Mouse (Mus musculus) kidney, postnatal 36 days (tissue): ENCODE measurements around the gene Iqck.

Experiments
- DNase-seq, 2 experiments: peaks; one replicate each; pipeline ENCODE4 v3.0.0; 2021 to 2022; ENCODE audit warnings: mixed read lengths in 2 of 2

Gene Iqck

GRCm38 (mm10) chr7:118855171-118855876 is at the start of gene Iqck:
TSS of gene Iqck (plus strand) at chr7:118855752.
- DNase-seq, result peak; percentile 92 to 96

- no peak for DNase-seq
Measured at GRCm38 (mm10) chr7:118806631-118807411, 48.7 kb upstream of the Iqck start.

GRCm38 (mm10) chr7:118807899-118808298 is 47.7 kb upstream of the Iqck start:
- peak; percentile 40 to 45 for DNase-seq

GRCm38 (mm10) chr7:118811407-118812106 is 44.0 kb upstream of the Iqck start:
- DNase-seq, result peak; percentile 20 to 27

- DNase-seq, result no peak
Measured at GRCm38 (mm10) chr7:118813592-118813991, 42.0 kb upstream of the Iqck start.

GRCm38 (mm10) chr7:118816275-118816674 is 39.3 kb upstream of the Iqck start:
- peak; percentile 48 to 66 for DNase-seq

- no peak for DNase-seq
Measured at GRCm38 (mm10) chr7:118817741-118818140, 37.8 kb upstream of the Iqck start.

- no peak for DNase-seq
Measured at GRCm38 (mm10) chr7:118819666-118820065, 35.9 kb upstream of the Iqck start.

GRCm38 (mm10) chr7:118821356-118821755 is 34.2 kb upstream of the Iqck start:
- DNase-seq, result peak; percentile 20 to 33

- no peak for DNase-seq
Measured at GRCm38 (mm10) chr7:118821887-118822556, 33.5 kb upstream of the Iqck start.

- DNase-seq, result no peak
Measured at GRCm38 (mm10) chr7:118824451-118824850, 31.1 kb upstream of the Iqck start.

GRCm38 (mm10) chr7:118827975-118828416 is 27.6 kb upstream of the Iqck start:
- no peak for DNase-seq

- DNase-seq, result peak; percentile 9 to 19
Measured at GRCm38 (mm10) chr7:118837901-118838300, 17.7 kb upstream of the Iqck start.

- no peak for DNase-seq
Measured at GRCm38 (mm10) chr7:118841030-118841745, 14.4 kb upstream of the Iqck start.

- DNase-seq, result no peak
Measured at GRCm38 (mm10) chr7:118841796-118842195, 13.8 kb upstream of the Iqck start.

- DNase-seq, result no peak
Measured at GRCm38 (mm10) chr7:118842938-118843337, 12.6 kb upstream of the Iqck start.

- DNase-seq, result no peak
Measured at GRCm38 (mm10) chr7:118845141-118845540, 10.4 kb upstream of the Iqck start.

- no peak for DNase-seq
Measured at GRCm38 (mm10) chr7:118846329-118846728, 9.2 kb upstream of the Iqck start.

GRCm38 (mm10) chr7:118848796-118849195 is 6.8 kb upstream of the Iqck start:
- peak; percentile 69 to 77 for DNase-seq

- DNase-seq, result no peak
Measured at GRCm38 (mm10) chr7:118849543-118850250, 5.9 kb upstream of the Iqck start.

- peak in 1 of 2 experiments; percentile 31 for DNase-seq
Measured at GRCm38 (mm10) chr7:118850676-118851290, 4.8 kb upstream of the Iqck start.
